In the genomic region with DNA sequence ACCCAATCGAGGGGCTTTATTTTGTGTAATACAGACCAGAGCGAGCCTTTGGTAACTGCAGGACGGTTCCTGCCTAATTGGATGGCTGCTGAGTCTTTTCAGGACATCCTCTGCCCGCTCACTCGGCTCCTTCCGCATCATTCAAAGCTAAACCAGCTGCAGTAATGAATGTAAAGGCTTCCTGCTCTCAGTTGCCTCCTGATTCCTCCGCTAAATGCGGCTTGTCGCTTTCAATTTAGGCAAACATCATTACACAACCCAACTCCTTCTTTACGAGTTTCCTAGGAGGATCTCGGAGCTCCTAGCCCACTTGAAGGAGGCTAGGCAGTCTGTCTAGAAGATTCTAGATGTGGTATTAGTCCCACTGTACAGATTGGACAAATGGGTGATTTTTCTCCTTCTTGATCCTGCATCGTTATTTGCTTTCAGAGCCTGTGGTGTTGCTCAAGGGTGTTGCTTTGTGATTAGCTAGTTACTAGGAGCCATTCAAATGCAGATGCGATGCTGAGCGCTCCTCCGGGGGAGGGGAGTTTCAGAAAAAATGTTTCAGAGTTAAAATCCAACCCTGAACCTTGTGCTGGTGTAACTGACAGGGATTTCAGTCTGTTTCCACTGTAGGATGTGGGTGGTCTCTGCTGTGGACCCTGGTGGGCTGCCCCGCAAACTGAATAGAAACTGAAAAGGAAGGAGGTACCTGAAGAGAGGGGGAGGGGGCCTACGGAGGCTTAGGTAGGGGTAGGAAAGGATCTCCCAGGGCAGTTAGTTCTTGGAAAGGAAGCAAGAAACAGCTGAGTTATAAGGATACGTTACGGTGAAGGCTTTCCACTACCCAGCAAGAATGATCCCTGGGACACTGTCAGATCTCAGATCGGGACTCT, we compare ENCODE assay signal across 9 mouse cellular contexts. TPM values are rescaled to one million over a fixed set of nuclear protein-coding genes. Genes with fewer than 3 reads are reported as not detected.
DNase-seq lines count a peak whose midpoint lies in the region; ATAC-seq and TF ChIP-seq lines count a peak whose summit lies in the region.
"Had no signal": no experiment of that assay in that cellular context is flagged by ENCODE, and none has a peak within 500 bp of the region (broad histone marks: within the 10 kb centered on the region; RNA-seq: fewer than 3 reads in every experiment).

No protein-coding gene starts in this region.

- H3K4me2 ChIP-seq in hindbrain, embryonic 16.5 days (ENCODE audit: low read length), result peak overlapping the region; percentile 42
- H3K4me2 ChIP-seq in neural tube, embryonic 15.5 days, result peak overlapping the region; percentile 41
- no peak overlapping the region for H3K4me2 ChIP-seq in liver, postnatal 0 days (ENCODE audit: low read depth, low read length)
- H3K4me2 ChIP-seq: liver, embryonic 13.5 days had no signal

- peak overlapping the region; percentile 75 for H3K27ac ChIP-seq in embryonic facial prominence, embryonic 10.5 days (replicated peaks)
- no peak overlapping the region for H3K27ac ChIP-seq in hindbrain, embryonic 16.5 days (ENCODE audit: low read depth, low read length)
- H3K27ac ChIP-seq in neural tube, embryonic 15.5 days (replicated peaks), result no peak overlapping the region
- H3K27ac ChIP-seq in liver, postnatal 0 days (ENCODE audit: low read depth), result no peak overlapping the region
- H3K27ac ChIP-seq: liver, embryonic 13.5 days had no signal

- H3K4me1 ChIP-seq in embryonic facial prominence, embryonic 10.5 days, result peaks cover 59% of the 10 kb centered on the region
- H3K4me1 ChIP-seq in hindbrain, embryonic 16.5 days (ENCODE audit: control insufficient read depth, insufficient read depth, low read depth, low read length), result no peaks in the 10 kb centered on the region; the same call in 1 of the 2 replicates
- H3K4me1 ChIP-seq in neural tube, embryonic 15.5 days, result peaks cover 16% of the 10 kb centered on the region
- no peaks in the 10 kb centered on the region for H3K4me1 ChIP-seq in liver, postnatal 0 days (ENCODE audit: insufficient read depth)
- H3K4me1 ChIP-seq: liver, embryonic 13.5 days had no signal

- intact Hi-C loops in left cerebral cortex, postnatal 25 days (cut with DNase I), result no loop called here
- intact Hi-C loops in left cerebral cortex, postnatal 4 days (cut with DNase I), result no loop called here

- 3% methylated on average over 20 of the region's 20 CpGs for WGBS in embryonic facial prominence, embryonic 10.5 days
- 6% methylated on average over 20 of the region's 20 CpGs for WGBS in hindbrain, embryonic 16.5 days
- WGBS in neural tube, embryonic 15.5 days, result 3% methylated on average over 20 of the region's 20 CpGs
- 12% methylated on average over 20 of the region's 20 CpGs for WGBS in liver, postnatal 0 days (ENCODE audit: insufficient replicate concordance)

- no peak overlapping the region for H3K9ac ChIP-seq in hindbrain, embryonic 16.5 days (ENCODE audit: low read depth, low read length)
- H3K9ac ChIP-seq in neural tube, embryonic 15.5 days (replicated peaks), result no peak overlapping the region
- no peak overlapping the region for H3K9ac ChIP-seq in liver, postnatal 0 days (replicated peaks)
- H3K9ac ChIP-seq: liver, embryonic 13.5 days had no signal

- H3K4me3 ChIP-seq in embryonic facial prominence, embryonic 10.5 days, result peak overlapping the region; percentile 28
- no peak overlapping the region for H3K4me3 ChIP-seq in hindbrain, embryonic 16.5 days (ENCODE audit: low read length)
- peak overlapping the region; percentile 9; the same call in 1 of the 2 replicates for H3K4me3 ChIP-seq in neural tube, embryonic 15.5 days (replicated peaks)
- H3K4me3 ChIP-seq in liver, postnatal 0 days (ENCODE audit: low read depth, low read length), result no peak overlapping the region
- H3K4me3 ChIP-seq: liver, embryonic 13.5 days had no signal

- peaks cover 44% of the 10 kb centered on the region for H3K27me3 ChIP-seq in embryonic facial prominence, embryonic 10.5 days (replicated peaks; ENCODE audit: low read depth, poor library complexity, severe bottlenecking)
- no peaks in the 10 kb centered on the region; the same call in 1 of the 2 replicates for H3K27me3 ChIP-seq in hindbrain, embryonic 16.5 days (replicated peaks; ENCODE audit: control insufficient read depth, insufficient read depth, low read length)
- H3K27me3 ChIP-seq in neural tube, embryonic 15.5 days (replicated peaks), result peaks cover 14% of the 10 kb centered on the region
- H3K27me3 ChIP-seq in liver, postnatal 0 days (ENCODE audit: insufficient read depth, low read length), result 0 out of 2 replicates have a peak, but pooled peaks cover 8% of the 10 kb centered on the region

- peak; percentile 42; the same call in 1 of the 2 replicates for ATAC-seq in hindbrain, embryonic 16.5 days
- 0 out of 2 replicates have a peak, but pooled peaks have one; percentile 17 for ATAC-seq in neural tube, embryonic 15.5 days (ENCODE audit: low FRiP score)
- ATAC-seq in liver, postnatal 0 days, result no peak

- no peak for TF ChIP-seq CTCF in liver, postnatal 0 days (IDR thresholded peaks at IDR 0.05; ENCODE audit: low read depth)

- no peaks in the 10 kb centered on the region for H3K9me3 ChIP-seq in embryonic facial prominence, embryonic 10.5 days
- H3K9me3 ChIP-seq in hindbrain, embryonic 16.5 days (ENCODE audit: control insufficient read depth, low read length), result no peaks in the 10 kb centered on the region
- no peaks in the 10 kb centered on the region for H3K9me3 ChIP-seq in neural tube, embryonic 15.5 days (replicated peaks)
- no peaks in the 10 kb centered on the region for H3K9me3 ChIP-seq in liver, postnatal 0 days (ENCODE audit: low read length)
- H3K9me3 ChIP-seq: liver, embryonic 13.5 days had no signal

- DNase-seq in left cerebral cortex, postnatal 25 days (ENCODE audit: low spot score in 2 of 2), result peak; percentile 4 to 18
- no peak for DNase-seq in left cerebral cortex, postnatal 4 days
- peak; percentile 74 for DNase-seq in embryonic facial prominence, embryonic 10.5 days (ENCODE audit: low spot score)
- no peak for DNase-seq in liver, postnatal 0 days
- DNase-seq in ovary, adult 18-20 months (ENCODE audit: low spot score), result no peak
- DNase-seq: liver, embryonic 13.5 days; right cerebral cortex, postnatal 14 days had no signal

- H3K36me3 ChIP-seq in embryonic facial prominence, embryonic 10.5 days (replicated peaks), result no peaks in the 10 kb centered on the region
- no peaks in the 10 kb centered on the region for H3K36me3 ChIP-seq in hindbrain, embryonic 16.5 days (ENCODE audit: control insufficient read depth, insufficient read depth, low read length)
- no peaks in the 10 kb centered on the region for H3K36me3 ChIP-seq in neural tube, embryonic 15.5 days
- no peaks in the 10 kb centered on the region for H3K36me3 ChIP-seq in liver, postnatal 0 days (replicated peaks; ENCODE audit: insufficient read depth, low read length)
- H3K36me3 ChIP-seq: liver, embryonic 13.5 days had no signal

- TF ChIP-seq EP300 in liver, postnatal 0 days (IDR thresholded peaks at IDR 0.05; ENCODE audit: low read depth), result no peak

RNA-seq across cellular contexts. Expression of a gene that starts 48.7 kb away (rescaled TPM):
- total RNA-seq in left cerebral cortex, postnatal 25 days (2021), result 10 to 100 TPM; 19.2 TPM
- total RNA-seq in left cerebral cortex, postnatal 4 days (2021), result 10 to 100 TPM in 1 of 2 experiments, 1 to 10 TPM in 1; 8.6 to 10.9 TPM
- 23.9 and 24.3 TPM in 2 replicates for polyA plus RNA-seq in embryonic facial prominence, embryonic 10.5 days (2016; fragmentation: Nextera tagmentation; extraction: Ambion mirVana)
- polyA plus RNA-seq in hindbrain, embryonic 16.5 days (2015; fragmentation: Nextera tagmentation; extraction: Ambion mirVana), result 10.7 and 11.9 TPM in 2 replicates
- 7.7 and 10.2 TPM in 2 replicates for polyA plus RNA-seq in neural tube, embryonic 15.5 days (2015; fragmentation: Nextera tagmentation; extraction: Ambion mirVana)
- 27.5 and 27.9 TPM in 2 replicates for polyA plus RNA-seq in liver, postnatal 0 days (2015; fragmentation: Nextera tagmentation; extraction: Ambion mirVana)

RNA-seq across cellular contexts. Expression of a gene that starts 49.1 kb away (rescaled TPM):
- total RNA-seq in left cerebral cortex, postnatal 25 days (2021), result 10 to 100 TPM; 12.0 to 14.9 TPM
- total RNA-seq in left cerebral cortex, postnatal 4 days (2021), result 1 to 10 TPM; 6.4 to 9.4 TPM
- 20.9 and 23.4 TPM in 2 replicates for polyA plus RNA-seq in embryonic facial prominence, embryonic 10.5 days (2016; fragmentation: Nextera tagmentation; extraction: Ambion mirVana)
- polyA plus RNA-seq in hindbrain, embryonic 16.5 days (2015; fragmentation: Nextera tagmentation; extraction: Ambion mirVana), result 10.7 and 17.0 TPM in 2 replicates
- 12.7 and 13.9 TPM in 2 replicates for polyA plus RNA-seq in neural tube, embryonic 15.5 days (2015; fragmentation: Nextera tagmentation; extraction: Ambion mirVana)
- polyA plus RNA-seq in liver, postnatal 0 days (2015; fragmentation: Nextera tagmentation; extraction: Ambion mirVana), result 2.5 and 2.9 TPM in 2 replicates

Comparison
In these comparisons a context has a peak if more than half of its experiments do, and no peak if none do; other contexts are left out.
1. DNase-seq: peak in left cerebral cortex, postnatal 25 days (2 of 2) and embryonic facial prominence, embryonic 10.5 days (single experiment); none in left cerebral cortex, postnatal 4 days (single experiment), liver, postnatal 0 days (single experiment) and ovary, adult 18-20 months (single experiment).
2. H3K4me3 ChIP-seq: peak in embryonic facial prominence, embryonic 10.5 days (single experiment) and neural tube, embryonic 15.5 days (single experiment); none in hindbrain, embryonic 16.5 days (single experiment) and liver, postnatal 0 days (single experiment).